Mouse (Mus musculus): ENCODE measurements around the gene Fbxw19. TPM values are rescaled to one million over a fixed set of nuclear protein-coding genes. Genes with fewer than 3 reads are reported as not detected.
"Not testable (repeated sequence)": the region's sequence is repeated elsewhere in the genome, so short reads cannot be mapped to it uniquely, and the experiment has no call there.

Gene Fbxw19
- polyA plus RNA-seq (2012; rRNA removed), result not detected in 2 replicates

- DNase-seq (ENCODE audit: low read depth in 1 of 2, low spot score in 2 of 2); H3K4me1 ChIP-seq (ENCODE audit: control insufficient read depth, insufficient read depth, insufficient read length); H3K4me3 ChIP-seq (ENCODE audit: extremely low read depth, insufficient read depth, insufficient read length); H3K36me3 ChIP-seq (ENCODE audit: control insufficient read depth, insufficient read depth, low read length); H3K27ac ChIP-seq (ENCODE audit: insufficient read depth, low read length); H3K27me3 ChIP-seq (ENCODE audit: control insufficient read depth, insufficient read depth, low read length): not testable (repeated sequence)
- WGBS, result 69% methylated on average over 1 of the region's 1 CpGs
Measured at GRCm38 (mm10) chr9:109495775-109496174, at the start of gene Fbxw19. TSS of gene Fbxw19 (minus strand) at chr9:109495875.

GRCm38 (mm10) chr9:109523385-109524064 lies 27.9 kb upstream of the Fbxw19 start:
- Histone ChIP-seq H3K27ac (ENCODE audit: insufficient read depth, low read length) (no peak overlapping the region), H3K27me3 (ENCODE audit: control insufficient read depth, insufficient read depth, low read length) (no peaks in the 10 kb centered on the region), H3K36me3 (ENCODE audit: control insufficient read depth, insufficient read depth, low read length) (no peaks in the 10 kb centered on the region), H3K4me3 (ENCODE audit: extremely low read depth, insufficient read depth, insufficient read length) (no peak overlapping the region), H3K4me1 (ENCODE audit: control insufficient read depth, insufficient read depth, insufficient read length) (no peaks in the 10 kb centered on the region)
- TF ChIP-seq CTCF (IDR thresholded peaks at IDR 0.05; ENCODE audit: extremely low read depth, insufficient read depth, insufficient read length, insufficient replicate concordance) (no peak), POLR2A (IDR thresholded peaks at IDR 0.05; ENCODE audit: low read depth, low read length) (no peak)
- no peak for DNase-seq (ENCODE audit: low read depth in 1 of 2, low spot score in 2 of 2)
- WGBS, result 88% methylated on average over 5 of the region's 5 CpGs

DNA sequence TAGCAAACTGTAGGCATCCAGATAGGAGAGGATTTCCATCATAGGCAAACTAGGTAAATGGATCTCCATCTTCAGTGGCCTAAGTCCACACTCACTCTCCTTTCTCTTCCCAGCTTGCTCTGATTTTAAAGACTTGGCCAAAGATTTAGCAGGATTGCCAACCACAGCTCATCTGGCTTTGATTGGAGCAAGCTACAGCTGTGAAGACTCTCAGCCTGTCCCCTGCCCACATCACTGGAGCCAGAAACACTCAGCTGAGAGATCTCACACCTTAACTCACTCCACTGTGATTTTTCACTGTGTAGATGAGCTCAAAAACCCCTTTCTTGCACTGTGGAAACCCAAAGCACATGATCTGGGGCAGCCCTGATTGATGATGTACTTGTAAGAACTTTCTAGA lies 46.6 kb downstream of the Fbxw19 start, which contains the start of gene Fbxw16:
Gene Fbxw16 (minus strand): TSS at position 101 of the 400 bp plus-strand sequence.
- TF ChIP-seq CTCF (IDR thresholded peaks at IDR 0.05; ENCODE audit: extremely low read depth, insufficient read depth, insufficient read length, insufficient replicate concordance), result no peak
- TF ChIP-seq POLR2A (IDR thresholded peaks at IDR 0.05; ENCODE audit: low read depth, low read length), result no peak
- Histone ChIP-seq H3K27ac (ENCODE audit: insufficient read depth, low read length) (no peak within 1 kb of the TSS), H3K4me3 (ENCODE audit: extremely low read depth, insufficient read depth, insufficient read length) (no peak within 1 kb of the TSS), H3K27me3 (ENCODE audit: control insufficient read depth, insufficient read depth, low read length) (no peaks in the 10 kb centered on the region), H3K4me1 (ENCODE audit: control insufficient read depth, insufficient read depth, insufficient read length) (no peaks in the 10 kb centered on the region), H3K36me3 (ENCODE audit: control insufficient read depth, insufficient read depth, low read length) (no peaks in the 10 kb centered on the region)
- no peak for DNase-seq (ENCODE audit: low read depth in 1 of 2, low spot score in 2 of 2)

DNA sequence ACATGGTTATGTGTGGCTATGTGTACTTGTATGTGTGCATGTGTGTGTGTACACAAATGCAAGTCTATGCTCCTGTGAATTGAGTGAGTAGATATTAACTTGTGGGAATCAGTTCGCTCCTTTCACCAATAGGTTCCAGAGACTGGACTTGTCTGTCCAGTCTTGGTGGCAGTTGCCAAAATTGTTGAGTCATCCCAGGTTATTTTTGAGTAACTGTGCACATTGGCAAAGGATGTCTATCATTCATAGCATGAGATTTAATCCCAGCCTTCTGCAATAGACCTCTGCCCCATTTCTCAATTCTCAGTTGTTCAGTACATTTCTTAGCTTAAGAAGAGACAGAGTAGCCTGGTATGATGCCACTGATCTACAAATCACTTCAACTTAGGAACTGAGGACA lies 62.7 kb downstream of the Fbxw19 start:
- no peak overlapping the region for H3K4me3 ChIP-seq (ENCODE audit: extremely low read depth, insufficient read depth, insufficient read length)

More for the DNA sequence above, 62.7 kb downstream of the Fbxw19 start:
- no peak for DNase-seq (ENCODE audit: low read depth in 1 of 2, low spot score in 2 of 2)
- Histone ChIP-seq H3K27ac (ENCODE audit: insufficient read depth, low read length) (no peak overlapping the region), H3K36me3 (ENCODE audit: control insufficient read depth, insufficient read depth, low read length) (no peaks in the 10 kb centered on the region), H3K4me1 (ENCODE audit: control insufficient read depth, insufficient read depth, insufficient read length) (no peaks in the 10 kb centered on the region), H3K27me3 (ENCODE audit: control insufficient read depth, insufficient read depth, low read length) (no peaks in the 10 kb centered on the region)
- 82% methylated on average over 1 of the region's 1 CpGs for WGBS
- no peak for TF ChIP-seq CTCF (IDR thresholded peaks at IDR 0.05; ENCODE audit: extremely low read depth, insufficient read depth, insufficient read length, insufficient replicate concordance)
- no peak for TF ChIP-seq POLR2A (IDR thresholded peaks at IDR 0.05; ENCODE audit: low read depth, low read length)

Other genes starting within 250 kb of the Fbxw19 start
- not detected in 2 replicates for gene Fbxw14, start 208.2 kb downstream of the Fbxw19 start, polyA plus RNA-seq (2012; rRNA removed)
- not detected in 2 replicates for gene Fbxw28, start 156.2 kb downstream of the Fbxw19 start, polyA plus RNA-seq (2012; rRNA removed)
- not detected in 2 replicates for gene Fbxw22, start 91.6 kb downstream of the Fbxw19 start, polyA plus RNA-seq (2012; rRNA removed)
- not detected in 2 replicates for gene Fbxw16, start 46.7 kb downstream of the Fbxw19 start, polyA plus RNA-seq (2012; rRNA removed)
- gene Fbxw15, start 72.4 kb upstream of the Fbxw19 start, polyA plus RNA-seq (2012; rRNA removed), result not detected in 2 replicates
- gene Fbxw24, start 130.2 kb upstream of the Fbxw19 start, polyA plus RNA-seq (2012; rRNA removed), result not detected in 2 replicates
- gene Fbxw25, start 168.8 kb upstream of the Fbxw19 start, polyA plus RNA-seq (2012; rRNA removed), result not detected in 2 replicates
- gene Fbxw18, start 206.8 kb upstream of the Fbxw19 start, polyA plus RNA-seq (2012; rRNA removed), result not detected in 2 replicates

Data from spleen, adult 2 months (tissue).